Mouse (Mus musculus) brain, embryonic 18.5 days (tissue): ENCODE measurements around the gene Gal3st3.
A peak's percentile ranks its signal among the peaks of the same experiment; 100 is the strongest.

Source experiments
- DNase-seq: peaks from one replicate; pipeline ENCODE4 v3.0.0-alpha.2; 2012; ENCODE audit warnings: low read depth, low spot score

Gal3st3 gene

GRCm38 (mm10) chr19:5297903-5298800 is at the start of gene Gal3st3:
Gene Gal3st3, plus strand, starts transcription at chr19:5298331.
- peak; percentile 37 for DNase-seq

DNA sequence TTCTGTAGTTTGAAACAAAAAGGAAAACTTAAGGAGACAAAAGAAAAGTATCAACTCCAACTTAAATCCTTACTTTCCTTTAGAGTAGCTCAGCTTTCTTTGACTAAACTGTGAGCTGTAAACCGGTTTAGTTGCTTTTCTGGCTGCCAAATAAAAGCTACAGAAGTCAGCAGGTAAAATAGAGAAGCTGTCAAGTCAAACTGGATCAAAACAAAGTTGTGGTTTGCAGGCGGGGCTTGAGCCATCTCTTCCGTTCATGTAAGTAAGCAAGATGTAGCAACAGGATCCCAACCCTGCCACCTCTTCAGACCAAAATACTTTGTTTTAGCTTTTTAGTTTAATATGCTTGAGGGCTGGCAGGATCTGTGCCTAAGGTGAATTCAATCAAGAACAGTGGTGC is 41.0 kb upstream of the Gal3st3 start:
- no peak for DNase-seq

GRCm38 (mm10) chr19:5267015-5267414 is 31.1 kb upstream of the Gal3st3 start:
- no peak for DNase-seq

- DNase-seq, result no peak
Observed at GRCm38 (mm10) chr19:5268017-5268416, 30.1 kb upstream of the Gal3st3 start.

DNA sequence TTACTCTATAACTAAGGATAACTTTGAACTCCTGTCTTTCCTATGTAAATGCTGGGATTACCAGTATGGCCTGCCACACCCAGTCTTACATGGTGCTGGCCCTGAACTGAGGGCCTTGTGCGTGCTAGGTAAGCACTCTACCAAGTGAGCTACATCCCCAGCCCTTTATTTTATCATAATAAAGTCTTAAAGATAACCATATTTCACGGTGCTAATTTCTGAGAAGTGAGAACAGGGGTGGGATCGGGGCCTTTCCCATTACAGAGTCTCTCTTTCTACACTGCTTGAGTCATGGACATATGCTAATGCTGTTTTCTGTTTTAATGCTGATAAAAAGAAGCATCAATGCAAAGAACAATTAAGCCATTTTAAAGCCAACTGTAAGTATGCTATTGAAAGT is 29.3 kb upstream of the Gal3st3 start:
- DNase-seq, result no peak

GRCm38 (mm10) chr19:5269392-5269791 is 28.7 kb upstream of the Gal3st3 start:
- DNase-seq, result no peak

DNA sequence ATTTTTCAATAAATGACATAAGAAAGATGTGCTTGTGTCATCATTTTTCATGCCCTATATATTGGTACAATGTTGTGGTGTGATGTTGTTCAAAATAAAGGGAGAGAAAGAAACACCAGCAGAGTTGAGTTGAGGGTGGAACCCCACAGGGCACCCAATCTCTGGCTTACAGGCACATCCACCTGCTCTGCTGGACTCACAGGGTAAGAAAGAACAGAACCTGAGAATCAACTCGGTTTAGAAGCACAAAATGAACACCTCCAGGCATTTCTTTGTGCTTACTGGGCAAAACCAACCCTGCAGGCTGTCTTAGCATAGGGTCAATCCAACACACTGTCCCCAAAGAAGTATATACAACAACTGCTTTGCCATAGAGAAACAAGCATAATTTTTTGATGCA is 26.7 kb upstream of the Gal3st3 start:
- DNase-seq, result no peak

DNA sequence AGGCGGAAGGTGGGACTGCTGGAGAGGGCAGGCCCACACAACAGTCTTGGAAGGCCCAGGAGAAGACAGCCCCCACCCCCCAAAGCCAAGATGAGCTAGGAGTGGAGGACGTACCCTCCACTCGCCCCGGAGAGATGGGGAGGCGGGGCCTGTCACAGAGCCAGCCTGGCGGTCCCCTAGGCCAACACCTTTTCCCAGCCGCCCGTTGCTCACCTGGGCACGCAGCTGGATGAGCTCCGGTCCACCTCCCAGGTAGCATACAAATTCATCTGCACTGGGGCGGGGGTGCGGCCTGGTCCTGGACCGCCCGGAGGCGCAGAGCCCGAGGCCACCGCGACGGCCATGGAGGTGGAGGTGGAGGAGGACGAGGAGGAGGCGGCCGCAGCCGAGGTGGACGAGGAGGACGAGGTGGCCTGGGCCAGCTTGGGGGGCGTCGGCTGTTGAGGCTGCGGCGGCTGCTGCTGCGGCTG is 25.8 kb upstream of the Gal3st3 start:
- no peak for DNase-seq

- peak; percentile 77 for DNase-seq
Observed at GRCm38 (mm10) chr19:5272801-5273733, 25.1 kb upstream of the Gal3st3 start, which contains the start of gene Pacs1. Gene Pacs1, minus strand, starts transcription at chr19:5273119.

DNA sequence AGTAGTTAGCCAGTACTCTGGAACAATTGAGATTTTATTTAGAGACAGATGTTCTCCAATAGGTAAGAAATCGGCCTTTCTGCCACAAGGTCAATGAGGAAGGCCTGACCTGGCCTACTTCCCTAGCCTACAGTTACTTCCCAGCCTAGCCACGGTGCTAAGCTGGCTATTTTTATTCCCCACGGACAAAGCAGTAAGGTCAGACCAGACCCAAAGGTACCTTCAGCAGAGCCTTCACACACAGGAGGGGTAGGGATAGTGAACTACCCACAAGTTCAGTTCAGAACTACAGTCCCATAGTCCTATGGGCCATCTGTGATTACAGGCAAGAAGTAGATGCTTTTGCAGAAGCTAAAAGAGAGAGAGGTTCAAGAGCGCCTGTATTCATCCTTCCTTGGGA is 24.2 kb upstream of the Gal3st3 start:
- no peak for DNase-seq

DNA sequence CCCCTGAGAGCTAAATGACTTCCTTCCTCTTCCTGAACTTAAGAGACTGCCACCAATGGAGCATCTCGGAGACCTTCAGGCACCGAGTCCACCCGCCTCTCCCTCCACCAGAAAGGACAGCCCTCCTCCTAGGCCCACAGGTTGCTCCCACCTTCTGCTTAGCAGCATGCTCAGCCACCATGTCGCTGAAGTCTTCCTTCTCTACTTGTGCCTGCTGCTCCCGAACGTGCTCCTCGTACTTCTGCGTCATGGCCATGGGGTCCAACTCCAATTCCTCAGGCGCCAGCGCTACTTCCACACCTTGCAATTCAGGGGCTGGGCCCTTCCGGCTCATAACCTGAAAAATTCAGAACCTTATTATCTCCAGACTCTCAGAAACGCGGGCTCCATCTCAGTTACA is 23.5 kb upstream of the Gal3st3 start:
- no peak for DNase-seq

DNA sequence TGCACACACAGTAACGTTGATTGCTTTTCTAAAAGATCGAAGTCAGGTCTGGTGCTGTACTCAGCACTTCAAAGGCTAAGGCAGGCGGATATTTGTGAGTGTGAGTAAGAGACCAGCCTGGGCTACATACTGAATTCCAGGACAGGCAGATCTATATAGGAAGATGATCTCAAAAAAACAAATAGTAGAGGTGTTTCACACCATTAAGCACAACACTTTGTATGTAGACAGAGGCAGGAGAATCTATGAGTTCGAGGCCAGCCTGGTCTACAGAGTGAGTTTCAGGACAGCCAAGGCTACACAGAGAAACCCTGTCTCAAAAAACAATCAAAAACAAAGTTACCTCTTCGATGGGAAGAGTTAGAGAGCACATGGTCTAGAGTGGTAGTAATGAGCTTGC is 22.4 kb upstream of the Gal3st3 start:
- DNase-seq, result no peak

DNA sequence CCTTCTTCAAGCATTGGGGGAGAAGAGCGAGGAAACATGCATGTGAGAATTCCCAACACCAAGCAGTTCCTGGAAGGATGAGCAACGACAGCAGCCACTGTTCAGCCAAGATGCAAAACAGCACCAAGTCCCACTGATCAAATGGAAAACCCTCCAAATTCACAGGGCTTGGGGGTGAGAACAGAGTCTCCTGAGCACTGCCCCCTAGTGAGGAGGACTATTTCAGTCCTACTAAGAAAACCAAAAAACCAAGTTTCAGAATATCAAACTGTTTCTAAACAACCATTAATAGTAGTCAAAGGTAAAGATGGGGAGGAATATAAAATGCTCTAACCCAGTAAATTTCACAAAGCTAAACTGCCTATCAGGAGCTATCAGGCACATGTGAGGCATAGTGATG is 21.6 kb upstream of the Gal3st3 start:
- no peak for DNase-seq

DNA sequence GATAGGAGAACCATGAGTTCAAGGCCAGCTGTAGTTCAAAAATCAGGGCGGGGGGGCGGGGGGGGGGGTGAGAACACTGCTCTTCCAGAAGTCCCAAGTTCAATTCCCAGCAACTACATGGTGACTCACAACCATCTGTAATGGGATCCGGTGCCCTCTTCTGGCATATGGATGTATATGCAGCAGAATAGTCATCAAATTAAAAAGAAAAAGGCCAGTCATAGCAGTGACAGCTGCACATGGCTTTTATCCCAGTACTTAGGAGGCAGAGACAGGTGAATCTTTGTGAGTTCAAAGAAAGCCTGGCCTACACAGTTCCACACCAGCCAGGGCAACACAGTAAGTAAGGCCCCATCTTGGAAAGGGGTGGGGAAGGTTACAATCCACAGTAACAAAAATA is 21.0 kb upstream of the Gal3st3 start:
- DNase-seq, result no peak

DNA sequence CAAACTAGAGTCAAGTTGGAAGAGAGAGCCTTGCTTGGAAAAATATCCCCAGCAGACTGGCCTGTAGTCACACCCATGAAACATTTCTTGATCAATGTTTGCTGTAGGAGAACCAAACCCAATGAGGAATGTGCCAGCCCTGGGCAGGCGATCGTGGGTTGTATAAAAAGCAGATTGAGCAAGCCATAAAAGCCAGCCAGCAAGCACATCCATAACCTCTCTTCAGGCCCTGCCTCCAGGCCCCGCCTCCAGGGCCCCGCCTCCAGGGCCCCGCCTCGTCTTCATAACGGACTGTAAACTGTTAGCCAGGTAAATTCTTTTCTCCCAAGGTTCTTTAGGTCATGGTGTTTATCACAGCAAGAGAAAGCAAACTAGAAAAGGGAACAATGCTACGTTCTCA is 19.8 kb upstream of the Gal3st3 start:
- DNase-seq, result no peak

- DNase-seq, result peak; percentile 100
Observed at GRCm38 (mm10) chr19:5294972-5295735, 3.0 kb upstream of the Gal3st3 start, which contains the start of gene Sf3b2. Gene Sf3b2, minus strand, starts transcription at chr19:5295455.

- DNase-seq, result no peak
Observed at GRCm38 (mm10) chr19:5295736-5296075, 2.4 kb upstream of the Gal3st3 start.

GRCm38 (mm10) chr19:5296630-5297029 is 1.5 kb upstream of the Gal3st3 start:
- DNase-seq, result no peak

- DNase-seq, result no peak
Observed at GRCm38 (mm10) chr19:5300588-5300987, 2.5 kb downstream of the Gal3st3 start.

DNA sequence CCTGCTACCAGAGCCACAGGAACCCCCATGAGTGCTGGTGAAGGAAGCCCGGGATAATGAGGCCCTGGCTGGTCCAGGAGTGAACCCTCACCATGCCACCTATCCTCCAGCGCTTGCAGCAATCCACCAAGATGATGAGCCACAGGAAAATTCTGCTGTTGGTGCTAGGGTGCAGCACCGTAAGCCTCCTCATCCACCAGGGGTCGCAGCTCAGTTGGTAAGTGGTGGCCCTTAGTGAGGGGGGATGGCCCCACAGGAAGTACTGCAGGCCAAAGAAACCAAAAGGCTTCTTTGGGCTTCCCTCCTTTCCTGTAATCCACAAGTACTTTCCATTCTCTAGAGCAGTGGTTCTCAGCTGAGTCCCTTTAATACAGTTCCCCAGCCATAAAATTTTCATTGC is 4.3 kb downstream of the Gal3st3 start:
- no peak for DNase-seq

- no peak for DNase-seq
Observed at GRCm38 (mm10) chr19:5306279-5306678, 8.1 kb downstream of the Gal3st3 start.
